Mouse (Mus musculus) limb, embryonic 10.5 days (tissue): ENCODE measurements around the gene Met. TPM values are rescaled to one million over a fixed set of nuclear protein-coding genes. Genes with fewer than 3 reads are reported as not detected.

Source experiments
- DNase-seq: peaks from one replicate; pipeline ENCODE4 v3.0.0-alpha.2; 2017; ENCODE audit warnings: low spot score
- H3K27ac ChIP-seq: fragments of 300-500 bp; sonication (generic); 2 replicates; pipeline ENCODE4 v1.5.1; 2016; ENCODE audit warnings: mild to moderate bottlenecking
- H3K27me3 ChIP-seq: fragments of 300-500 bp; sonication (generic); 2 replicates; pipeline ENCODE4 v1.6.1; 2016; ENCODE audit warnings: low read depth, mild to moderate bottlenecking; ENCODE audit not compliant: poor library complexity, severe bottlenecking
- H3K36me3 ChIP-seq: fragments of 300-500 bp; sonication (generic); 2 replicates; pipeline ENCODE4 v1.6.1; 2016; ENCODE audit warnings: mild to moderate bottlenecking, moderate library complexity
- H3K4me1 ChIP-seq: fragments of 300-500 bp; sonication (generic); 2 replicates; pipeline ENCODE4 v1.6.1; 2016
- H3K4me3 ChIP-seq: fragments of 300-500 bp; sonication (generic); 2 replicates; pipeline ENCODE4 v1.5.1; 2016; ENCODE audit warnings: mild to moderate bottlenecking, moderate library complexity
- H3K9me3 ChIP-seq: fragments of 300-500 bp; sonication (generic); replicated peaks from 2 replicates; pipeline ENCODE4 v1.6.1; 2016; ENCODE audit warnings: mild to moderate bottlenecking
- WGBS: fragments of 180-500 bp; shearing (Covaris S2); methylation state at CpG from one replicate; pipeline ENCODE4 v1.1.7; 2016; 5-methylcytosine and 5-hydroxymethylcytosine counted together
- polyA plus RNA-seq: library from polyadenylated mRNA; unstranded; fragments of >200 nt; fragmentation: Nextera tagmentation; extraction: Ambion mirVana; gene quantifications from 2 replicates; pipeline ENCODE4 v1.2.1, GENCODE M21; 2016

Met gene
- polyA plus RNA-seq, 1 experiment from 2014 or later: 11.5 TPM

- Histone ChIP-seq H3K27me3 (no peaks in the 10 kb centered on the region), H3K9me3 (no peaks in the 10 kb centered on the region), H3K27ac (no peak overlapping the region), H3K36me3 (no peaks in the 10 kb centered on the region), H3K4me3 (no peak overlapping the region), H3K4me1 (peaks cover 12% of the 10 kb centered on the region)
- no peak for DNase-seq
- 84% methylated on average over 4 of the region's 4 CpGs for WGBS
These were observed 37.8 kb downstream of the Met start for GRCm38 (mm10) chr6:17501440-17501839.

- Histone ChIP-seq H3K36me3 (no peaks in the 10 kb centered on the region), H3K9me3 (no peaks in the 10 kb centered on the region), H3K27me3 (no peaks in the 10 kb centered on the region), H3K4me1 (peaks cover 4% of the 10 kb centered on the region; the same call in 1 of the 2 replicates), H3K27ac (no peak overlapping the region), H3K4me3 (no peak overlapping the region)
- WGBS: 58% methylated on average over 1 of the region's 1 CpGs
- DNase-seq: no peak
These were observed 38.7 kb downstream of the Met start for GRCm38 (mm10) chr6:17502311-17502710.

DNA sequence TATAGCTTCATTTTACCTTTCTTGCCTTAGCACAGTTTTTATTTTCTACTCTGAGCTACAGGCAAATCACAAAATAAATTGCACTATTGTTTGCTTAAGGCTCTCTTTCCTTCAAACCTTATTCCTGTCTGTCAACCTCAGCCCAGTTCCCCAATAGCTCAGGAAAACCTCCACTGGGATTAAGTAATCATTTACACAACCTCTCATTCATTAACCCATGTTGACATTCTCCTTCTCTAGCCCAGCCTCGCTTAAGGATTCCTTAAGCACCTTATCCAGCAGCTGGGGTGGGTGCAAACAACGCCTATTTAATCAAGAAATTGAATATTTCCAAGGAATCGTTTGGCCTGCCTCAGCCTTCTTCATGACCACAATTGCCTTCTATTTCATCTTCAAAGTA, 40.1 kb downstream of the Met start:
- H3K27ac ChIP-seq: no peak overlapping the region
- no peaks in the 10 kb centered on the region for H3K27me3 ChIP-seq
- H3K4me3 ChIP-seq: no peak overlapping the region
- H3K4me1 ChIP-seq: no peaks in the 10 kb centered on the region
- no peaks in the 10 kb centered on the region for H3K36me3 ChIP-seq
- no peaks in the 10 kb centered on the region for H3K9me3 ChIP-seq
- no peak for DNase-seq
- WGBS: 74% methylated on average over 3 of the region's 3 CpGs

- no peaks in the 10 kb centered on the region for H3K9me3 ChIP-seq
- WGBS: 73% methylated on average over 3 of the region's 3 CpGs
- H3K4me3 ChIP-seq: no peak overlapping the region
- H3K27me3 ChIP-seq: no peaks in the 10 kb centered on the region
- no peaks in the 10 kb centered on the region for H3K4me1 ChIP-seq
- no peak for DNase-seq
- H3K27ac ChIP-seq: no peak overlapping the region
- H3K36me3 ChIP-seq: no peaks in the 10 kb centered on the region
These were observed 41.9 kb downstream of the Met start for GRCm38 (mm10) chr6:17505530-17505929.

GRCm38 (mm10) chr6:17506831-17507230, 43.2 kb downstream of the Met start:
- no peak for DNase-seq
- H3K4me1 ChIP-seq: no peaks in the 10 kb centered on the region
- no peaks in the 10 kb centered on the region for H3K36me3 ChIP-seq
- no peaks in the 10 kb centered on the region for H3K27me3 ChIP-seq
- WGBS: 88% methylated on average over 2 of the region's 2 CpGs
- no peak overlapping the region for H3K27ac ChIP-seq
- H3K9me3 ChIP-seq: no peaks in the 10 kb centered on the region
- H3K4me3 ChIP-seq: no peak overlapping the region

DNA sequence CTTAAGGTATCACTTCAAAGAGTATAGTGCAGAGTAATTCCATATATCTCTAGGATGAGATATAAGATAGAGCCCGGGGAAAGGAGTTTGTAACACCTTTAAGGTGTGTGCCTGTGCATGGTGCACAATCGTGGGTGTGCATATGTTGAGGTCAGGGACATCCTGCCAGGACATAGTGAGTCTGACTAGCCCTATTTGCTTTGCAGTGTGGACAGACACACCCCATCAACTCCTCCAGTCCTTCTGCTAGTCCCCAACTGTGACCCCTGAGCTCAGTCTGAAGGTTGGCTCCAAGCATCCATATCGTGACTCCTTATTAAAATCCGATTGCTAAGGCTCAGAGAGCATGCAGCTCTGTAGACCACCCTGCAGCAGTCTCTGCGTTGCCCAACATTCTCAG, 44.6 kb downstream of the Met start:
- Histone ChIP-seq H3K4me3 (no peak overlapping the region), H3K27me3 (no peaks in the 10 kb centered on the region), H3K36me3 (no peaks in the 10 kb centered on the region), H3K9me3 (no peaks in the 10 kb centered on the region), H3K27ac (no peak overlapping the region), H3K4me1 (no peaks in the 10 kb centered on the region)
- DNase-seq: no peak
- WGBS: 79% methylated on average over 5 of the region's 5 CpGs

GRCm38 (mm10) chr6:17508604-17509372, 45.2 kb downstream of the Met start:
- DNase-seq: no peak
- Histone ChIP-seq H3K4me1 (no peaks in the 10 kb centered on the region), H3K27ac (no peak overlapping the region), H3K4me3 (no peak overlapping the region), H3K27me3 (no peaks in the 10 kb centered on the region), H3K36me3 (no peaks in the 10 kb centered on the region), H3K9me3 (no peaks in the 10 kb centered on the region)
- WGBS: 89% methylated on average over 9 of the region's 9 CpGs

GRCm38 (mm10) chr6:17513381-17513780, 49.8 kb downstream of the Met start:
- WGBS: 95% methylated on average over 15 of the region's 15 CpGs

GRCm38 (mm10) chr6:17515775-17516460, 52.3 kb downstream of the Met start:
- H3K27ac ChIP-seq: no peak overlapping the region
- no peak overlapping the region for H3K4me3 ChIP-seq
- WGBS: 26% methylated on average over 7 of the region's 7 CpGs
- no peaks in the 10 kb centered on the region for H3K9me3 ChIP-seq
- no peak for DNase-seq
- H3K36me3 ChIP-seq: no peaks in the 10 kb centered on the region
- no peaks in the 10 kb centered on the region for H3K27me3 ChIP-seq
- peaks cover 6% of the 10 kb centered on the region for H3K4me1 ChIP-seq

More at GRCm38 (mm10) chr6:17513381-17513780, 49.8 kb downstream of the Met start:
- no peaks in the 10 kb centered on the region for H3K9me3 ChIP-seq
- no peak overlapping the region for H3K4me3 ChIP-seq
- no peak overlapping the region for H3K27ac ChIP-seq
- no peaks in the 10 kb centered on the region for H3K36me3 ChIP-seq
- no peak for DNase-seq
- H3K27me3 ChIP-seq: no peaks in the 10 kb centered on the region
- peaks cover 6% of the 10 kb centered on the region for H3K4me1 ChIP-seq

DNA sequence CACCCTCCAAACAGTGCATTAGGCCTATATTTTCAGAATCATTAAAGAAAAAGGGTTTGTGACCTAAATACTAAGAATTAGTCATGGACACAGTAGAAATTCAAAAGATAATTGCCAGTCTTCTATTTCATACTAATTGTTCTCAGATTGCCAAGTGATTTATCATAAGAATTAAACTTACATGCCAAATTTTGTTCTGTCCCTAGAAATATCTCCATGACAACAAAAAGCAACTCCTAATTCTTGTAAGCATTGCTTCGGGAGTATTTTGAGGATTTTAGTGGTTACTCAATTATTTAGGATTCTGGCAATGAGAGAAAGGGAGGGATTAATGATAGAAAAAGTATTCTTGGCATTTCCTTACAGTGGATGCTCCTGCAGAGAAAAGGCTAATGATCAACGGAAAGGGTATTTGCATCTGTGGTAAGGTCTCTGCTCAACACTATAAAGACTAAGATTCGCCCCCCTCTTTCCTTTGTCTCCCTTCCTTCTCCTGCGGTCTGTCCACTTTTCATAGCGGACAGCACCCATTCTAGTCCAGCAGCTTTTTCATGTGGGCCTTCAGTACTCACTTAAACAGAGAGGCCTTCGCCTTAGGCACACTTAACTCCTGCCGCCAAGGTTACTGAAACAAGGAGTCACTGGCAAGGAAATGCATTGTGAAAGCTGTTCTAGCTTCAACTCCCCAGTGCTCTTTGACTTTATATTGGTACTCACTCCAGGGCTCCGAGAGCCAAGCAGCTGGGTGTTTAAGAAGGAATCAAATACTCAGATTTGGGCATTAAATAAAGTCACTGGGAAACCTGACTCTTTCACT, 58.5 kb downstream of the Met start:
- Histone ChIP-seq H3K36me3 (no peaks in the 10 kb centered on the region), H3K27ac (no peak overlapping the region), H3K4me3 (no peak overlapping the region), H3K27me3 (no peaks in the 10 kb centered on the region), H3K4me1 (no peaks in the 10 kb centered on the region), H3K9me3 (no peaks in the 10 kb centered on the region)
- 77% methylated on average over 8 of the region's 8 CpGs for WGBS
- DNase-seq: no peak

GRCm38 (mm10) chr6:17522917-17523316, 59.3 kb downstream of the Met start:
- Histone ChIP-seq H3K4me3 (no peak overlapping the region), H3K9me3 (no peaks in the 10 kb centered on the region), H3K27ac (no peak overlapping the region), H3K36me3 (no peaks in the 10 kb centered on the region), H3K4me1 (no peaks in the 10 kb centered on the region), H3K27me3 (no peaks in the 10 kb centered on the region)
- DNase-seq: no peak
- WGBS: 91% methylated on average over 4 of the region's 4 CpGs

DNA sequence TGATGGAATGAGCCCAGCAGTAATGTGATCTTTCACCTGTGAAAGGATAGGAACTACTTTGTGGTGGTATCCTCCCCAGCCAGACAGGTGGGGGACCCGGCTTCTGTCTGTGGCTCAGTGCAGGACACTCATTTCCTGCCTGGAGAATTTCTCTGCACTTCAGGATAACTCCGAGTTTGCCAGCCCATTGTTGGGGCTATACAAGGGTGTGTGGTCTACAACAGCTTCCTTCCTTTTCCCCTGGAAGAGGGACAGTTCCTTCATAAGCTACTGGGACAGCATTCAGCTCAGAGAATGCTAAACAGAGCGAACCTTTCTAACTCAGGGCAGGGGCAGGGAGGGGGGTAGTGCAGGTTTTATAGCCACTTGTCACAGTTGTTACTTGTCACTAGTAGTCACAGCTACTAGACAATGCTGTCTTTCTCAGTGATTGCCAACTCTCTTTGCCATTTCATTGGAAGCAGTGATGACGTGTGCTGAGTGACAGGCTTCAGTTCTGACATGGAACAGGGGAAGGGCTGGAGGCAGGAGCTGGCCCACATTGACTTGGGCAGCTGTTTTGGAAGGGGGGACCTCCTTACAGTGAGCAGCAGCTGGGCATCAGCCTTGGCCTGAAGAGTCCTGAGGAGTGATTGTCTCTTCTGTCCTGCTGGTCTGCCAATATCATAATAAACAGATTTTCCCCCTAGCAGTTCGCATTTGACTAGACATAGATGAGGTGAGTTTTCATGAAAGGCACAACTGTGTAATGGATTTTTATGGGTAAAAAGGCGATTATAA, 66.1 kb downstream of the Met start:
- no peak overlapping the region for H3K4me3 ChIP-seq
- DNase-seq: no peak
- H3K4me1 ChIP-seq: peaks cover 6% of the 10 kb centered on the region; the same call in 1 of the 2 replicates
- H3K36me3 ChIP-seq: no peaks in the 10 kb centered on the region
- no peaks in the 10 kb centered on the region for H3K27me3 ChIP-seq
- H3K9me3 ChIP-seq: no peaks in the 10 kb centered on the region
- WGBS: 73% methylated on average over 6 of the region's 6 CpGs
- no peak overlapping the region for H3K27ac ChIP-seq
